Mouse (Mus musculus): ENCODE data around the gene 2410004B18Rik. TPM values are rescaled to one million over a fixed set of nuclear protein-coding genes. Genes with fewer than 3 reads are reported as not detected.
"Not testable (repeated sequence)": the region's sequence is repeated elsewhere in the genome, so short reads cannot be mapped to it uniquely, and the experiment has no call there.

2410004B18Rik gene
- 10 to 100 TPM; 21.6 to 22.5 TPM for total RNA-seq (2021)
- long read RNA-seq, experiment 1, transcript 2410004B18Rik-201 (3 exons, 1,547 nt) = major isoform, 11 of 22 reads
- long read RNA-seq, experiment 1, partial matches to known transcripts = 1 of 22 reads
- long read RNA-seq, experiment 1, other reads (novel, unspliced or antisense) = 5 of 22 reads
- long read RNA-seq, experiment 2, transcript 2410004B18Rik-201 (3 exons, 1,547 nt) = major isoform, 15 of 37 reads
- long read RNA-seq, experiment 2, transcript 2410004B18Rik-202 (4 exons, 1,644 nt) = minor isoform, 6 of 37 reads
- long read RNA-seq, experiment 2, transcript 2410004B18Rik-207 (3 exons, 724 nt) = minor isoform, 8 of 37 reads
- long read RNA-seq, experiment 2, partial matches to known transcripts = 1 of 37 reads
- long read RNA-seq, experiment 2, other reads (novel, unspliced or antisense) = 6 of 37 reads

DNA sequence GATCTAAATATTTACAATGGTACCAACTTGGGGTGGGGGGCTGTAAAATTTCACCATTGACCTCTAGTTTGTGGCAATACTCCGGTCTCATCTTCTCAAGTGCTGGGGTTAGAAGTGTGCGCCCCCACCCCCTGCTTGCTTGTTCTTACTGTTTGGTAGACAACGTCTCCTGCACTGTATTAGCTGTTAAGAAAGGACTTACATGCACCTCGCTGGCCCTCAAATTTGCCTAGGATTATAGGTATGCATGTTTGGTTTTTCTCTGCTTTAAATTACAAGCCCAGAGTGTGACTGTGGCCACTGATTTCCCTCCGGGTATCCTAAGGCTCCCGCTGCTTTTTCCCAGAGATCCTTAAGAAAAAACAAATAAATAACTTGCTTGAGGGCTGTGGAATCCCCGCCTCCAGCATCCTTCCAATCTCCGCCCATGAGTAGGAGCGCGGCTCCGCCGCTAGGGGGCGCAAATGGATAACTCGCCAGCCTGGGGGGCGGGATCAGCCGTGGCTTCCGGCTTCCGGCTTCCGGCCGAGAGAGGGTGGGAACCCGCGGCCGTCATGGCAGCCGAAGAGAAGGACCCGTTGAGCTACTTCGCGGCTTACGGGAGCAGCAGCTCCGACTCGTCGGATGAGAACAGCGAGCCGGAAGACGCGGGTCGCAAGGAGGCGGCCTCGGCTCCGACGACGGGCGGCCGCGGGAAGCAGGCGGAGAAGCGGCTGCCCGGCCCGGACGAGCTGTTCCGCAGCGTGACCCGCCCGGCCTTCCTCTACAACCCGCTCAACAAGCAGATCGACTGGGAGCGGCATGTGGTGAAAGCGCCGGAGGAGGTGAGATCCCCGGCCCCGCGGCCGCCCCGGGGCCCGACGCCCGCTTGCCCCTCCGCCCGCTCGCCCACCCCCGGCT is at the start of gene 2410004B18Rik:
TSS of gene 2410004B18Rik (plus strand) at position 510 of the 900 bp plus-strand sequence.
- DNase-seq (ENCODE audit: low spot score in 2 of 2) = peak; percentile 85 to 92

DNA sequence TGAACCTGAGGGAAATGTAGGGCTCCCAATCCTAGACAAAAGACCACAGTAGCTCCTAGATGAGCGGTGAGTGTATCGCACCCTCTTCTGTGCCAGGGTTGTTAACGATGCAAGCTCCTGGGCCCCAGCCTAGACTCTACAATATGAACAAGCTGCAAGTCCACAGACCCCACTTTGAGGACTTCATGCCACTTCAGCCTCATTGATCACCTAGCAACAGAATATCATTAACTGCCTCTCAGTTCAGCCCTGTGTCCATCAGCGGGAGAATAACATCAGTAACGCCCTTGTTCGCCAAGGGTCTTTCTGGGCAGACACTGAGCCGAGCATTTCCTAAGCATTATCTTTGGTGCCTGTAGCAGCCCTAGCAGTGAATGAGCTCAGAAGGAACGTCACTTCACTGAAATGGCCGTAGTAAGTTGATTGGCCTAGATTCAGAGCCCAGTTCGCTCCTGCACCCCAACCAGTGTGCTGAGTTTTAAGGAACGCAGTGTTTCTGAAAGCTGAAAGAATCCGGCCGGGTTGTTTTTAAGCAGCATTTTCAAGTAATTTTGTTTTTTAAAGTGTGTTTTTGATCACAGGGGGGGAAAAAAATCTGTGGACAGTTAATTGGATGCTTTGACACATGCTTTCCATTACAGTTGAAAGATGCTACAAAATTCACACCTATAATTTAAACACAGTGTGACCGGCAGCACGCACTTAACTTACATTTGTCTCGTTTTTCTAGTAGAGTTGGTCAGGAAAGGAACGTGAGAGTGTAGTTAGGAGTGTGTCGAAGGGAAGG is 47.3 kb upstream of the 2410004B18Rik start:
- no peak for DNase-seq (ENCODE audit: low spot score in 2 of 2)

DNA sequence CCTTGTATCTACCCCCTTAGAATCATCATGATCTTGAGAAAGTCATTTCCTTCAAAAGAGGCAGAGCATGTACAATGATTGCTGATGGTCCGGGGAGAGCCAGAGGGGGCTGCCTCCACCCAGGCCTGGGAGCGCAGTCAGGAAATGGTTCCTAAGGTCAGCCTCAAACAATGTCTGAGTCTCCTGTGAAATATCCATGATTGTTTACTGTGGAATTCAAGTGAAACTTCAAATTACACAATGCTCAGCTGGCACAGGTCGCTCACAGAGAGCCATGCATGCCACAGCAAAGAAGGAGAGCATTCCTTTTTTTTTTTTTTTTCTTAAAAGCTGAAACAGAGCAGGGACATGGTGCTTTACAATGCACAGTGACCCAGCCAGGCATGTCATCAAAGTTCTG is 45.4 kb upstream of the 2410004B18Rik start:
- DNase-seq (ENCODE audit: low spot score in 2 of 2) = no peak

DNA sequence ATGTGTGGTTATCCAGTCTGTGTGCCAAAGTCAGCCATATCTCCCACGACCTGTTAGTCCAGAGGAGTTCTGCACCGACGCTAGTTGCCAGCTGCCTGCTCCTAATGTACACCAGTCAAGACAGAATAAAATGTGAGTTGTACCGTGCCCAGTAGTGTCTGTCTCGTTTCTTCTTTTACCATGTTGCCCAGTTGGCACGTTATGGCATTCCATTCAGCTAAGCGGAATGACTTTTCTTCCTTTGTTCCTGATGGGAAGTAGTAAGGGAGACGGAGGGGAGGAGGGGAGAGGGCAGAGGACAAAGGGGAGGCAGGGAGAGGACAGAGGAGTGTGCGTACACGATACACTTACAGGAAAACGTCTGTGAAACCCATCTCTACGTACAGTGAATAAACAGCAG is 43.7 kb upstream of the 2410004B18Rik start:
- DNase-seq (ENCODE audit: low spot score in 2 of 2) = no peak

- no peak for DNase-seq (ENCODE audit: low spot score in 2 of 2)
These were observed 40.1 kb upstream of the 2410004B18Rik start for GRCm38 (mm10) chr3:145897749-145898148.

DNA sequence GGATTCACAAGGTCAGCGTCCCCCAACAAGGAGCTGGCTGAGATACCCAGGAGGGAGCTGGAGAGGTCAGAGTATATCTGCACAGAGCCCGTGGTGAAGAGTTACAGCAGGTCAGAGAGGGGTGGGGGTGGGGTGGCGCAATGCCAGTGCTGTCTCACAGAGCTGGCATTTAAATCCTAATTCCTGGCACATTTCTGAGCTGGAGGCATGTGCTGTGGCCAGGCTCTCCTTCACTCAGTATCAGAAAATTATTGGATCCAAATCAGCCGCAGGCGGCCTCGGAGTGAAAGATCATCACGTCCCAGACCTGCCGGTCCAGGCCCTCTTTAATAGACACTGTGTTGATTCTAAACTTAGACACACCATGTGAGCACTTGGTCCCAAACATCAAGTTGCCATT is 38.0 kb upstream of the 2410004B18Rik start:
- no peak for DNase-seq (ENCODE audit: low spot score in 2 of 2)

GRCm38 (mm10) chr3:145903530-145903929 is 34.3 kb upstream of the 2410004B18Rik start:
- no peak for DNase-seq (ENCODE audit: low spot score in 2 of 2)

GRCm38 (mm10) chr3:145904850-145905776 is 32.7 kb upstream of the 2410004B18Rik start:
- DNase-seq (ENCODE audit: low spot score in 2 of 2) = peak in 1 of 2 experiments; percentile 26

DNA sequence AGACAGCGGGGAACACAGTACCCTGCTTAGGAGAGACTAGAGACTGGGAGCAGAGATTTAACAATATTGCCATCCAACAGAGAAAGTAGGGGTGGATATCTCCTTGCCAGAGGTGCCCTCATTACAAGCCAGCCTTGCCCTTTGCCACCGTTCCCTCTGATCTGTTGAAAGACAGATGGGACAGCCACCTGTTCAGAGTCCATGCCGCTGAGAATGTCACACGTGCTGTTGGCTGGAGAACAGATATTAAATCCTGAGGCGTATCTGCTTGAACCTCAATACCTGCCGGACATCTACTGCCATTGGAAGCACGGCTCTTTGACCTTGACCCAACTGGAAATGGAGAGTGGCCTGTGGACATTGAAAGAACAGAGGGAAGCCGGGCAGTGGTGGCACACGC is 31.2 kb upstream of the 2410004B18Rik start:
- no peak for DNase-seq (ENCODE audit: low spot score in 2 of 2)

- no peak for DNase-seq (ENCODE audit: low spot score in 2 of 2)
These were observed 25.3 kb upstream of the 2410004B18Rik start for GRCm38 (mm10) chr3:145912512-145912911.

GRCm38 (mm10) chr3:145913263-145913662 is 24.6 kb upstream of the 2410004B18Rik start:
- DNase-seq (ENCODE audit: low spot score in 2 of 2) = no peak

GRCm38 (mm10) chr3:145913942-145914341 is 23.9 kb upstream of the 2410004B18Rik start:
- not testable (repeated sequence) for DNase-seq (ENCODE audit: low spot score in 2 of 2)

DNA sequence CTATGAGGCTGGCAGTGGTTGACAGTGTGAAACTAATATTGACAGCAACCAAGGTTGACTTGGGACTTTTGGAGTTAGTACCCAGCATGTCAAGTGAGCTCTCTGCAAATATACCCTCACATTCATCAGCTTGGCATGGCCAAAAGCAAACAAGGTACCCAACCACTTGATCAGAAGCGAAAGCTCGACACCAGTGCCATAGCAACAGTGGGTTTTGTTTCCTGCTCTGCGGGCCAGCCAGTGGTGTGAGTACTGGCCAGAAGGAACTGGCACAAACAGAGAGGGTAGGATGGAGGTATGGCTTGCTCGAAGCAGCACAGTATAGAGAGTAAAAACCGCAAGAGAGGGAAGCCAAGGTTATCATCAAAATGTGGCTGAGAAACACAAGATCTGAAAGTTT is 21.4 kb upstream of the 2410004B18Rik start:
- no peak for DNase-seq (ENCODE audit: low spot score in 2 of 2)

DNA sequence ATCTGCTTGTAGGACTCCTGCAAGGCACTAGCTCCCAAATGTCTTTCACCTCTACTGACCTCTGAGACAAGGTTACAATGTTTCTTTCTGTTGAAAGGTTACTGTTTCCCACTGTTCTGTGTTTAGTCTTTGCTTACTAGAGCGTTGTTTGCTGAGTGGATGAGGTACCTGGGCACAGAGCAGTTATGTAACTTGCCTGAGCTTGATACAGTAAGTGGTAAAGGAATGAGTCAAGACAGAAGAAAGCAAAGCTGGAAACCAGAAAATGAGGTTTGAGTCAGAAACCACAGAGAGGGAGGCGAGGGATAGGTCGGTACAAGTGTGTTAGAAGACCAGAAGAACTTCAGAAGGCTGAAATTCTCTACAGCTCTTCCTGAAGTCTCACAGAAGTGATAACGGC is 21.0 kb upstream of the 2410004B18Rik start:
- DNase-seq (ENCODE audit: low spot score in 2 of 2) = no peak

GRCm38 (mm10) chr3:145922019-145922854 is 15.6 kb upstream of the 2410004B18Rik start, which contains the start of gene Bcl10:
Bcl10 (plus strand) TSS chr3:145922804.
- no peak for DNase-seq (ENCODE audit: low spot score in 2 of 2)

- no peak for DNase-seq (ENCODE audit: low spot score in 2 of 2)
These were observed 14.8 kb upstream of the 2410004B18Rik start for GRCm38 (mm10) chr3:145922971-145923370.

DNA sequence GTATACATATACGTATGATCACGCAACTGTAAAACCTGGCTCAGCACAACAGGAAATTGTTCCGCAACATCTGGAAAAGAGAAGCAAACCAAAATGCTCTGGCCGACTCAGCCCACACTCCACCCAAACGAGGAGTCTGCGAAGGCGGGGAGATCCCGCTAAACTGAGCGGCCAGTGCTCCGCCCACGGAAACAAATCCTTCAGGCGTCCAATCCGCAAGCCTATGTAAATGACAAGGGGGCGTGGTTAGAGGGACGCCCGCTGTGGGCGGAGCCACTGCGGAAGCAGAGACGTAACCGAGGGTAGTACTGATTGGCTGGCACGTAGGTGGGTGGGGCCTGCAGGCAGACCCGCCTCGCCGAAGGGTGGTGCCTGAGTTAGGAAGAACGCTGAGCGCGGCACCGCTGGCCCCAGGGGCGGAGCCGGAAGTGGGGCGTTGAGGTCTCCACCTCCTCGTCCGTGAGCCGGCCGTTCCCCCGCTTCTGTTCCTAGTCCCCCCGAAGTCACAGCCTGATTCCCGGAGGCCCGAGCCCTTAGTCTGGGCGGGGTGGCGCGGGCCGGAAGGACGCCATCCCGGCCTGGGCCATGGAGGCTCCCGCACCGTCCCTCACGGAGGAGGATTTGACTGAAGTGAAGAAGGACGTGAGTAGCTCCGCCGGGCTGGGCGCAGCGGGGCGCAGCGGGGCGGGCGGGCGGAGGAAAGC is 13.8 kb upstream of the 2410004B18Rik start:
- DNase-seq (ENCODE audit: low spot score in 2 of 2) = peak; percentile 96 to 98

- peak; percentile 14 to 19 for DNase-seq (ENCODE audit: low spot score in 2 of 2)
These were observed 13.0 kb upstream of the 2410004B18Rik start for GRCm38 (mm10) chr3:145924649-145925337.

Measured in adrenal gland, postnatal 4 days (tissue).